Mouse (Mus musculus) limb, embryonic 15.5 days (tissue): ENCODE measurements around the gene St7. TPM values are rescaled to one million over a fixed set of nuclear protein-coding genes. Genes with fewer than 3 reads are reported as not detected.
"Not testable (repeated sequence)": the region's sequence is repeated elsewhere in the genome, so short reads cannot be mapped to it uniquely, and the experiment has no call there.

ENCODE experiments used
- ATAC-seq: fragments of 200-750 bp; cut with Nextera tagmentation; 2 replicates; pipeline ENCODE4 v1.8.0; 2017; ENCODE audit warnings: low read depth, moderate TSS enrichment; ENCODE audit not compliant: insufficient number of reproducible peaks, low FRiP score, low TSS enrichment
- H3K27ac ChIP-seq: fragments of 300-500 bp; sonication (generic); 2 replicates; pipeline ENCODE4 v1.5.1; 2015; ENCODE audit warnings: moderate library complexity, mild to moderate bottlenecking, inconsistent platforms
- H3K27me3 ChIP-seq: fragments of 300-500 bp; sonication (generic); 2 replicates; pipeline ENCODE4 v1.6.1; 2015; ENCODE audit warnings: inconsistent platforms
- H3K36me3 ChIP-seq: fragments of 300-500 bp; sonication (generic); 2 replicates; pipeline ENCODE4 v1.6.1; 2015; ENCODE audit warnings: inconsistent platforms
- H3K4me1 ChIP-seq: fragments of 300-500 bp; sonication (generic); 2 replicates; pipeline ENCODE4 v1.6.1; 2015; ENCODE audit warnings: inconsistent platforms
- H3K4me2 ChIP-seq: fragments of 300-500 bp; sonication (generic); 2 replicates; pipeline ENCODE4 v1.6.1; 2015; ENCODE audit warnings: mild to moderate bottlenecking, inconsistent platforms
- H3K4me3 ChIP-seq: fragments of 300-500 bp; sonication (generic); 2 replicates; pipeline ENCODE4 v1.5.1; 2015; ENCODE audit warnings: mild to moderate bottlenecking, inconsistent platforms
- H3K9ac ChIP-seq: fragments of 300-500 bp; sonication (generic); 2 replicates; pipeline ENCODE4 v1.6.1; 2015; ENCODE audit warnings: inconsistent platforms
- H3K9me3 ChIP-seq: fragments of 300-500 bp; sonication (generic); 2 replicates; pipeline ENCODE4 v1.6.1; 2016; ENCODE audit warnings: inconsistent platforms
- WGBS: fragments of 180-500 bp; shearing (Covaris S2); methylation state at CpG from one replicate; pipeline ENCODE4 v1.1.7; 2015; 5-methylcytosine and 5-hydroxymethylcytosine counted together
- polyA plus RNA-seq: library from polyadenylated mRNA; unstranded; fragments of >200 nt; fragmentation: Nextera tagmentation; extraction: Ambion mirVana; gene quantifications from 2 replicates; pipeline ENCODE4 v1.2.1, GENCODE M21; 2015

St7 gene
- polyA plus RNA-seq, 1 experiment from 2014 or later, result 26.8 TPM

DNA sequence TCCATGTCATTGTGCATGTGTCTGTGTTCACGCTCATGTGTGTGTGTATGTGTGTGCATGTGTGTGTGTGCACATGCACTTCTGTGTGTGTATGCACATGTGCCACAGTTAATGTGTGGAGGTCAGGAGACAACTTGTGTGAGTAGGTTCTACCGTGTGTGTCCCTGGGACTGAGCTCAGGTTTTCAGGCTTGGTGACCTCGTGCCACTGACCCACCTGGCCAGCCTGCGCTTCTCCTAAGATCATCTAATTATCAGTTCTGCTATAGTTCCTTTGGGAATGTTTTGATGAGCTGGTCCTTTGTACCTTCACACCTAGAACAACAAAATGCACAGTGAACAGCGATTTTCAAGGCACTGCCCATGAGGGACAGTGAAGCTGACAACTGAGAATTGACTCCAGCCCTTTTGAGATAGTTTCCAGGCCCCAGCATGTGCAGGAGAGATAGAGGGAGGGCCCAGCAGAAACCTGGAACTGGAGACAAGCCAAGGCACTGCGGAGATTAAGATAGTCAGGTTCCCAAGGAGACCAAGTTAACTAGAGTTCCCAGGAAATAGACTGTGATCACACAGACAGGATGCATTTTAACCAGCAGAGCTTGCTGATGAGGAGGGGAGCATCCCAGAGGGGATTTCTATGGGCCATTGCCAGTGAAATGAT lies 12.3 kb upstream of the St7 start:
- Histone ChIP-seq H3K36me3 (no peaks in the 10 kb centered on the region), H3K4me2 (no peak overlapping the region), H3K4me3 (no peak overlapping the region), H3K27me3 (no peaks in the 10 kb centered on the region), H3K27ac (no peak overlapping the region), H3K9ac (no peak overlapping the region), H3K4me1 (no peaks in the 10 kb centered on the region), H3K9me3 (no peaks in the 10 kb centered on the region)
- WGBS, result 72% methylated on average over 6 of the region's 6 CpGs
- no peak for ATAC-seq

- peak; percentile 24; the same call in 1 of the 2 replicates for ATAC-seq
- WGBS, result 95% methylated on average over 8 of the region's 8 CpGs
- no peaks in the 10 kb centered on the region for H3K36me3 ChIP-seq
- H3K4me3 ChIP-seq, result no peak overlapping the region
- H3K4me1 ChIP-seq, result no peaks in the 10 kb centered on the region
- no peak overlapping the region for H3K27ac ChIP-seq
- no peak overlapping the region for H3K4me2 ChIP-seq
- H3K9me3 ChIP-seq, result no peaks in the 10 kb centered on the region
- H3K9ac ChIP-seq, result no peak overlapping the region
- no peaks in the 10 kb centered on the region for H3K27me3 ChIP-seq
Observed at GRCm38 (mm10) chr6:17681810-17682209, 10.9 kb upstream of the St7 start.

GRCm38 (mm10) chr6:17688676-17689075 lies 4.1 kb upstream of the St7 start:
- Histone ChIP-seq H3K4me3 (no peak overlapping the region), H3K4me1 (peaks cover 9% of the 10 kb centered on the region; the same call in 1 of the 2 replicates), H3K36me3 (no peaks in the 10 kb centered on the region), H3K4me2 (no peak overlapping the region), H3K27ac (no peak overlapping the region), H3K9ac (no peak overlapping the region), H3K9me3 (no peaks in the 10 kb centered on the region), H3K27me3 (no peaks in the 10 kb centered on the region)
- 78% methylated on average over 5 of the region's 5 CpGs for WGBS
- no peak for ATAC-seq

- Histone ChIP-seq H3K36me3 (0 out of 2 replicates have a peak, but pooled peaks cover 2% of the 10 kb centered on the region), H3K9ac (peak overlapping the region; percentile 90), H3K4me3 (peak overlapping the region; percentile 73), H3K27me3 (no peaks in the 10 kb centered on the region), H3K4me2 (peak overlapping the region; percentile 68), H3K27ac (peak overlapping the region; percentile 96), H3K4me1 (peaks cover 15% of the 10 kb centered on the region; the same call in 1 of the 2 replicates), H3K9me3 (no peaks in the 10 kb centered on the region)
- ATAC-seq, result peak; percentile 75
- under 1% methylated on average over 73 of the region's 97 CpGs for WGBS
Observed at GRCm38 (mm10) chr6:17693726-17694549, 1.2 kb downstream of the St7 start.

DNA sequence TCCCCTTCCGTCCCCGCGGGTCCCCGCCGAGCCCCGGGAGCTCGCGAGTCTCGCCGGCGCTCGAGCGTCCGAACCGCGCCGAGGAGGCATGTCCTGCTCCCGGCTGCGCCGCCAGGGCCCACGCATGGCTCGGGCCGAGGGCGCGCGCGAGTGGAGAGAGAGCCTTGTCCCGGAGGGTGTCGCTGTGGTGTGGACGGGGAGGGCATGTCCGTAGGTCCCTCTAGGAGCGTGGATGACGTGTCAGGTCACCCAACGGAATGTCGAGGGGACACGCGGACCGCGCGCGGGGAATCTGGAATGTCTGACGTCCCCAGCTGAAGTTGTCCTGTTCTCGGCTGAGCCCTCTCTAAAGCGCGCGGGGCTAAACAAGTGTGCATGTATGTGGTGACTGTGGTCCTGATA lies 1.8 kb downstream of the St7 start:
- WGBS, result 0% methylated on average over 46 of the region's 46 CpGs
- Histone ChIP-seq H3K27ac (peak overlapping the region; percentile 96), H3K9me3 (no peaks in the 10 kb centered on the region), H3K36me3 (0 out of 2 replicates have a peak, but pooled peaks cover 2% of the 10 kb centered on the region), H3K4me1 (peaks cover 15% of the 10 kb centered on the region; the same call in 1 of the 2 replicates), H3K27me3 (no peaks in the 10 kb centered on the region), H3K9ac (peak overlapping the region; percentile 90), H3K4me3 (peak overlapping the region; percentile 73), H3K4me2 (peak overlapping the region; percentile 68)
- ATAC-seq, result peak; percentile 76; the same call in 1 of the 2 replicates

GRCm38 (mm10) chr6:17696321-17696734 lies 3.6 kb downstream of the St7 start:
- WGBS, result 51% methylated on average over 5 of the region's 5 CpGs
- Histone ChIP-seq H3K4me2 (0 out of 2 replicates have a peak overlapping the region, but pooled peaks have one; percentile 3), H3K36me3 (0 out of 2 replicates have a peak, but pooled peaks cover 2% of the 10 kb centered on the region), H3K9me3 (no peaks in the 10 kb centered on the region), H3K9ac (no peak overlapping the region), H3K4me3 (no peak overlapping the region), H3K27ac (peak overlapping the region; percentile 69), H3K27me3 (no peaks in the 10 kb centered on the region), H3K4me1 (peaks cover 15% of the 10 kb centered on the region; the same call in 1 of the 2 replicates)
- no peak for ATAC-seq

- Histone ChIP-seq H3K9me3 (no peaks in the 10 kb centered on the region), H3K4me2 (no peak overlapping the region), H3K4me1 (peaks cover 2% of the 10 kb centered on the region; the same call in 1 of the 2 replicates), H3K36me3 (0 out of 2 replicates have a peak, but pooled peaks cover 2% of the 10 kb centered on the region), H3K27ac (no peak overlapping the region), H3K9ac (no peak overlapping the region), H3K27me3 (no peaks in the 10 kb centered on the region), H3K4me3 (no peak overlapping the region)
- no peak for ATAC-seq
- WGBS, result 50% methylated on average over 7 of the region's 7 CpGs
Observed at GRCm38 (mm10) chr6:17700936-17701612, 8.3 kb downstream of the St7 start.

GRCm38 (mm10) chr6:17704038-17704437 lies 11.3 kb downstream of the St7 start:
- ATAC-seq, H3K4me2 ChIP-seq, H3K9me3 ChIP-seq, H3K27ac ChIP-seq, H3K9ac ChIP-seq, H3K4me3 ChIP-seq, H3K4me1 ChIP-seq, H3K27me3 ChIP-seq, H3K36me3 ChIP-seq: not testable (repeated sequence)
- WGBS, result 78% methylated on average over 1 of the region's 1 CpGs

DNA sequence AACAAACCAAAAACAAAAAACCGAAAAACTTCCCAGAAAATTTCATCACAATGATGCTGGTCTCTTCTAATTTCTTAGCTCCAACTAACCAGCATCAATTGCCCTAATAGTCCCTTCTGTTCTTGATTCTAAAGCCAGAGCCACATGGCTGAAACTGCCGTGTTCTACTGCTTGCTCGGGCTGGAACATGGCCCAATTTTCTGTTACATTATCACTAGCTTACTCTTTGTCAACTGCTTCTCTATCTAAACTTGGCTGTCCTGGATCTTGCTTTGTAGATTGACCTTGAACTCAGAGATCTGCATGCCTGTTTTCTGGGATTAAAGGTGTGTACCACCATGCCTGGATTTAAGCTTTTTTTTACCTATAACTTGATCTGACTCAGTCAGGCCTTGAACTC lies 13.2 kb downstream of the St7 start:
- no peaks in the 10 kb centered on the region for H3K9me3 ChIP-seq
- H3K4me3 ChIP-seq, result no peak overlapping the region
- H3K27ac ChIP-seq, result no peak overlapping the region
- no peak overlapping the region for H3K9ac ChIP-seq
- ATAC-seq, result no peak
- no peaks in the 10 kb centered on the region for H3K27me3 ChIP-seq
- H3K4me1 ChIP-seq, result no peaks in the 10 kb centered on the region; the same call in 1 of the 2 replicates
- H3K36me3 ChIP-seq, result no peaks in the 10 kb centered on the region; the same call in 1 of the 2 replicates
- WGBS, result 87% methylated on average over 3 of the region's 3 CpGs
- H3K4me2 ChIP-seq, result no peak overlapping the region

DNA sequence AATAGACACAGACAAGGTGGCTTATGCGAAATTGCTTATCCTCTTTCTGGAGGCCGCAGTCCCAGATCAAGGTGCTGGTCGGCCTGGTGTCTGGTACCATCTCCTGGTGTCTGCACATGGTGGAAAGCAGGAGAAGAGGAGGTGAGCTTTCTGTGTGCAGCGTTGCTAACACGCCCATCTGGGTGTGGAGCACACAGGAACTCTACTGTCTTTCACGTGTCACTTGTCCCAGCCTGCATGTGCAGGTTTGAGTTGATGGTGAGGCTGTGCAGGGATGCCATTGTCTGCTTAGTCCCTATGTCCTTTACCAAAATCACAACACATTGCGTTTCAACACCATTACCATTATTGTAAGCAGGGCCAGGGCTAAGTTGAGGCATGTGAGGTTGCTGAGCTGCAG lies 26.2 kb downstream of the St7 start:
- Histone ChIP-seq H3K27me3 (no peaks in the 10 kb centered on the region), H3K36me3 (no peaks in the 10 kb centered on the region), H3K27ac (no peak overlapping the region), H3K4me2 (no peak overlapping the region), H3K9ac (no peak overlapping the region), H3K4me3 (no peak overlapping the region), H3K4me1 (no peaks in the 10 kb centered on the region), H3K9me3 (no peaks in the 10 kb centered on the region)
- ATAC-seq, result no peak
- 85% methylated on average over 7 of the region's 7 CpGs for WGBS

- WGBS, result 77% methylated on average over 5 of the region's 5 CpGs
- no peaks in the 10 kb centered on the region for H3K4me1 ChIP-seq
- H3K9me3 ChIP-seq, result no peaks in the 10 kb centered on the region
- no peak overlapping the region for H3K4me2 ChIP-seq
- ATAC-seq, result no peak
- H3K4me3 ChIP-seq, result no peak overlapping the region
- no peak overlapping the region for H3K27ac ChIP-seq
- H3K36me3 ChIP-seq, result no peaks in the 10 kb centered on the region
- H3K9ac ChIP-seq, result no peak overlapping the region
- H3K27me3 ChIP-seq, result no peaks in the 10 kb centered on the region
Observed at GRCm38 (mm10) chr6:17719423-17719822, 26.7 kb downstream of the St7 start.
